Mouse (Mus musculus) cortical plate, adult 2 months (tissue): Measurements from ENCODE around the gene Saa3.

Source experiments
- CTCF ChIP-seq: fragments of 200-500 bp; IDR thresholded peaks from 2 replicates; pipeline ENCODE4 v1.5.1; 2011; ENCODE audit warnings: mild to moderate bottlenecking, control low read depth, low read length; ENCODE audit not compliant: insufficient read depth; ENCODE audit errors: extremely low read depth
- POLR2A ChIP-seq: fragments of 200-500 bp; IDR thresholded peaks from 2 replicates; pipeline ENCODE4 v1.6.1; 2011; ENCODE audit warnings: mild to moderate bottlenecking, low read length, control low read depth; ENCODE audit not compliant: insufficient read depth; ENCODE audit errors: extremely low read depth

DNA sequence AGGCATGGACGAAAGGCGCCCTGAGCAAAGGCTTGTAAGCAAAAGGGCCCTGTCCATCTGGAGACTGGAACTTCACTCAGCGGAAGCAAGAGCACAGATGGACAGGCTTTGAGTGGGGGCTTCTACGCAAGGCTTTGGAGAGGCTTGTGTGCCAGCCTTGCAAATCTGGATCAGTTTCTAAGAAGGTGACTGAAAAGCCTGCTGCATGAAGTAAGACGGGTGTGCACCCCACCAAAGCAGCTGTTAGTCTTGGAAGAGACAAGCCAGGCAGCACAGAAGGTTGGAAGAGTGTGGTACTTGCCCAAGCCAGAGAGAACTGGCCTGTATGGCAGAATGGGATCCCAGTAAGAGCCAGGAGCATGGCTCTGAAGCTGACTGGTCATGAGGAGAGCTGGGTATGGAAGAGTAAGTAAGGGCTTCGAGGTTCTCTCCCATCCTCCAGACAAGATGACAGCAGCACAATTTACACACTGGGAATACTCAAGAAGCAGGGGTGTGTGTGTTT is 14.9 kb downstream of the Saa3 start:
- no peak for TF ChIP-seq CTCF
- no peak for TF ChIP-seq POLR2A
